Mouse (Mus musculus) G1E-ER4 (cell line): Measurements from ENCODE around the gene Pwp2. TPM values are rescaled to one million over a fixed set of nuclear protein-coding genes. Genes with fewer than 3 reads are reported as not detected.

Experiments
- GATA1 ChIP-seq: IDR thresholded peaks from one replicate; pipeline ENCODE4 v1.8.0; 2012; ENCODE audit warnings: low read length, inconsistent platforms
- polyA plus RNA-seq: library from polyadenylated mRNA; stranded (reverse); fragments of >175 nt; gene quantifications from 2 replicates; pipeline ENCODE4 v1.2.3, GENCODE M21; 2012

Pwp2 gene
- polyA plus RNA-seq, 1 experiment = 19.6 TPM

GRCm38 (mm10) chr10:78160369-78161095 lies 24.4 kb downstream of the Pwp2 start:
- no peak for TF ChIP-seq GATA1

DNA sequence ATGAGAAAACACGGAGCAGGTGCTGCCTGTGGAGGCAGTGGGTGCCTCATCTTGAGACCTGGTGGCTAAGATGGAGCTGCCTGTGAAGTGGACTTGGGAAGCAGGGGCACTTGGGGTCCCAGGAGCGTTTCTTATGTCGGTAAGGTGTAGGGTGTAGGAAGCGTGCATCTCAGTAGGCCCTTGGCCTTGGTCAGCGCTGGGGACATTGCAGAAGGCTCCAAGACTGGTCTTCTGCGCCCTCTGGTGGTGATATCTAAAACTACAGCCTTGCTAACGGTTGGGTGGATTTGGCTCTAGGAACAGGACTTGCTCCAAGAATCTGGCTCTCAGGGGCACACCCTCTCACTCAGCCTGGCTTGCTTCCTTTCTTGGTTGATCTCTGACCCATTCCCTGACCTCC lies 25.0 kb downstream of the Pwp2 start:
- TF ChIP-seq GATA1 = no peak

DNA sequence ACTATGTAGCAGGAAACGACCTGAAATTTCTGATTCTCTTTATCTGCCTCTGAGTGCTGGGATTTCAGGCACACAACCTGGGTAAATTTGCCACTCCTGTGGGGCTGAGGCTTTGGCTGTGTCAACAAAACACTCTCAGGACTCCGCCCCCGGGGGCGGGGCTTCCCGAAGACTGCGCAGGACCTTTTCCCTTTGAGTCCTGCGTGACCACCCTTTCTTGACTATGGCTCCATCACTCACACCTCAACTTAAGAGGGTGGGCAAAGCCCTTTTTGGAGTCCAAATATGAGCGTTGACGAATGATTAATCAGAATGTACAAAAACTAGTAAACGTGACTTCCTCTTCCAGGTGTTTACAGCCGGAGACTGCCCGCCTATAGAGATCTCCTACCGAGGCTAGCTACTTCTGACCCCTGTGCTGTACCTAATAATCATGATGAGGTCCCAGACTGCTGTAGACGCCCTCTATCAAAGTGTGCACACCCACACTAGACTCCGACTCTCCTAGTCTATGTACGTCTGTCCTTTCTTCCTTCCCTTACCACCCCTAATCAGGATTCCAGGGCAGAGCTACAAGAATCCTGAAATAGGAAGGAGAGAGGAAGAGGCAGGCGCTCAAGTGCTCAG lies 25.6 kb downstream of the Pwp2 start:
- no peak for TF ChIP-seq GATA1

DNA sequence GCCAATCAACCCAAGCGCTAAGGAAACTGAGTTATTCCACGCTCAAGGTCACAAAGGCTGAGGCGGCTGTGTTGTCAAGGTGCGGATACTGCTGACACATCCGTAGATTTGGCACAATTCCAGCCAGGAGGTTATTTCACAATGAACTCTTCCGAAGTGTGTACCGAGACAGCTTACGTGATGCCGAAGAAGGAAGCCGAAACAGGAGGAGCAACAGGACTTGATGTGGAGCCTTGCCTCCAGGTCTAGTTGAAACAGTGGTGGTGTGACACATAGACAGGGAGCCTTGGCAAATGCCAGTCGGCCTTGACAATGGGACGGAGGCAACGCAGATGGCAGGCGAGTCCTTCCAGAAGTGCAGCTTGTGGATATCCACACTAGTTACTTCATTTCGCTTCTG lies 26.9 kb downstream of the Pwp2 start:
- no peak for TF ChIP-seq GATA1

- no peak for TF ChIP-seq GATA1
Observed at GRCm38 (mm10) chr10:78156926-78157325, 28.0 kb downstream of the Pwp2 start.

GRCm38 (mm10) chr10:78148834-78149766 lies 35.8 kb downstream of the Pwp2 start:
- TF ChIP-seq GATA1 = no peak

- TF ChIP-seq GATA1 = no peak
Observed at GRCm38 (mm10) chr10:78147908-78148441, 37.0 kb downstream of the Pwp2 start.

- no peak for TF ChIP-seq GATA1
Observed at GRCm38 (mm10) chr10:78143727-78144505, 41.0 kb downstream of the Pwp2 start.

- TF ChIP-seq GATA1 = no peak
Observed at GRCm38 (mm10) chr10:78140843-78141242, 44.1 kb downstream of the Pwp2 start.

GRCm38 (mm10) chr10:78140251-78140600 lies 44.7 kb downstream of the Pwp2 start:
- TF ChIP-seq GATA1 = no peak

- TF ChIP-seq GATA1 = no peak
Observed at GRCm38 (mm10) chr10:78139572-78140250, 45.2 kb downstream of the Pwp2 start.

DNA sequence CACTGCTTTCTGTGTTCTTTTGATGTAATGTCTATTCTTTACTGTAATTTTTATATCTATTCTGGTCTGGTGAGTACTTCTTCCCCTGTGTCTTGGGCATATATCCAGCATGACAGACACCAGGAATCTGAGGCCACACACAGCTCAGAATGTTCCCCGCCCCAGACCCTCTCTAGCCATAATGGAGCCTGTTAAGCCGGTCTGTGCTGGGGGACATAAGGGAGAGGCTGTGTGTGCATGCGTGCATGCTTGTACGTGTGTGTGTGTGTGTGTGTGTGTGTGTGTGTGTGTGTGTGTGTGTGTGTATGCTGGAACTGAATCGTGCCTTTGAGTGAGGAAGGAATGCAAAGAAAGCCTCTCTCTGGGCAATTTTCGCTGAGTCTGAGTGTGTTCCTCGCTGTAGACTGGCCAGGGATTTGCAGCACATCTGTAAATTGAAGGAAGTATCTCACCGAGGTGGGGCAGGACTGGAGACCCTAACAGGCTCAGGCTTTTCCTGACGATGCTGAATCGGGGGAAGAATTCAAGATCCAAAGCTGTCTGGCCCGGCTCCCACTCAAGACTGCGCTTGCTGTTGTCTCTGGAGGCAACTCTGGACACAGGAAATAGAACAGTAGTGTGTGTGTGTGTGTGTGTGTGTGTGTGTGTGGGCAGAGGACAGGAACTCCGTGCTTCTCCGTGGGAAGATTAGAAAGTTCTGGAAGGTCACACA lies 46.0 kb downstream of the Pwp2 start:
- no peak for TF ChIP-seq GATA1

- TF ChIP-seq GATA1 = no peak
Observed at GRCm38 (mm10) chr10:78137191-78137590, 47.8 kb downstream of the Pwp2 start.

DNA sequence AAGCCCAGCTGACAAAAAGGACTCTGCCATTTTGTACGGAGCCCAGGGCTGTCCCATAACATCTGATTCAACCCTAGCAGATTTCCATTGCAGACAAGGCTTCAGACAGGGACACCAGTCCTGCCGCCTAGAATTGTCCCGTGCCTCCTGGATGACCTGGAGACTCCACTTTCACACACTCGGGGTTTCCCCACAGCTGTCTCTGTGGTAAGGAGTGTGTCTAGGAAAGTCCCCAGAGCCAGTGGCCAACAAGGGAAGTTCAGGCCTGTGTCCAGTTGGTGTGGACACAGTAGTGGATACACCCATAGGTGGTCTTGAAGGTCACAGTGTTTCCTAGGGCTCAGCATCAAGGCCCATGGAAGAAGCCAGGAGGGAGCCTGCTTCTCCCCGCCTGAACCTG lies 49.0 kb downstream of the Pwp2 start:
- no peak for TF ChIP-seq GATA1
